Mouse (Mus musculus): ENCODE measurements around the gene Ruvbl2.

- no peak for TF ChIP-seq CTCF (IDR thresholded peaks at IDR 0.05; ENCODE audit: control insufficient read depth, insufficient read depth, insufficient read length)
- TF ChIP-seq USF1 (IDR thresholded peaks at IDR 0.05; ENCODE audit: low read depth), result no peak
- TF ChIP-seq MYOD1 (IDR thresholded peaks at IDR 0.05; ENCODE audit: control insufficient read depth, insufficient read length, low read depth), result no peak
- no peak for TF ChIP-seq MAX (IDR thresholded peaks at IDR 0.05)
- TF ChIP-seq CEBPB (IDR thresholded peaks at IDR 0.05; ENCODE audit: low read depth), result no peak
- no peak for TF ChIP-seq MYOG (IDR thresholded peaks at IDR 0.05; ENCODE audit: control insufficient read depth, extremely low read depth, insufficient read length)
- TF ChIP-seq FOSL1 (IDR thresholded peaks at IDR 0.05; ENCODE audit: insufficient read depth, low read length, poor library complexity, severe bottlenecking), result no peak
Measured at GRCm38 (mm10) chr7:45470869-45471268, 33.0 kb upstream of the Ruvbl2 start.

Data from C2C12 (cell line).